ENCODE assay signal across 23 mouse cellular contexts in genomic region chr10:127659551-127659950, GRCm38 (mm10).
"Had no signal": no experiment of that assay in that cellular context is flagged by ENCODE, and none has a peak within 500 bp of the region (broad histone marks: within the 10 kb centered on the region; RNA-seq: fewer than 3 reads in every experiment).

No protein-coding gene starts in this region.

- DNase-seq: kidney, adult 11 months; kidney, adult 8-10 months; kidney, postnatal 10 days; kidney, postnatal 36 days; left cerebral cortex, postnatal 4 days; liver; lung, adult 18-20 months; lung, postnatal 10 days; lung, postnatal 36 days; right cerebral cortex, adult 18-20 months; thymus, adult 2 months; thymus, postnatal 14 days had no signal

- H3K4me2 ChIP-seq: kidney, embryonic 15.5 days; liver, embryonic 12.5 days; liver, embryonic 15.5 days; lung, embryonic 15.5 days; midbrain, embryonic 13.5 days; neural tube, embryonic 12.5 days; neural tube, embryonic 15.5 days had no signal

- H3K9ac ChIP-seq: kidney, embryonic 15.5 days; liver, embryonic 12.5 days; liver, embryonic 15.5 days; lung, embryonic 15.5 days; midbrain, embryonic 13.5 days; neural tube, embryonic 12.5 days; neural tube, embryonic 15.5 days had no signal

- H3K9me3 ChIP-seq: kidney, embryonic 15.5 days; liver, embryonic 12.5 days; liver, embryonic 15.5 days; lung, embryonic 15.5 days; megakaryocyte, embryonic 14.5 days; midbrain, embryonic 10.5 days; midbrain, embryonic 13.5 days; neural tube, embryonic 12.5 days; neural tube, embryonic 15.5 days had no signal

- H3K36me3 ChIP-seq: midbrain, embryonic 10.5 days; midbrain, embryonic 13.5 days; neural tube, embryonic 12.5 days; neural tube, embryonic 15.5 days had no signal

- H3K27me3 ChIP-seq: kidney, embryonic 15.5 days; lung, embryonic 15.5 days; megakaryocyte, embryonic 14.5 days had no signal

- ATAC-seq: liver, embryonic 12.5 days; midbrain, embryonic 13.5 days; midbrain, embryonic 16.5 days had no signal

- H3K4me3 ChIP-seq: kidney, embryonic 15.5 days; liver, embryonic 12.5 days; liver, embryonic 15.5 days; lung, embryonic 15.5 days; megakaryocyte, embryonic 14.5 days; midbrain, embryonic 10.5 days; midbrain, embryonic 13.5 days; neural tube, embryonic 12.5 days; neural tube, embryonic 15.5 days had no signal

- H3K27ac ChIP-seq: kidney, embryonic 15.5 days; liver, embryonic 12.5 days; liver, embryonic 15.5 days; lung, embryonic 15.5 days; midbrain, embryonic 10.5 days; midbrain, embryonic 13.5 days; neural tube, embryonic 12.5 days; neural tube, embryonic 15.5 days; stomach, postnatal 0 days had no signal
